ENCODE assay signal across 8 mouse cellular contexts in genomic region chr4:105244931-105245330, GRCm38 (mm10).
DNase-seq lines count a peak whose midpoint lies in the region; ATAC-seq and TF ChIP-seq lines count a peak whose summit lies in the region.

No protein-coding gene starts in this region.

- no peak for TF ChIP-seq CTCF in stomach, postnatal 0 days (IDR thresholded peaks at IDR 0.05; ENCODE audit: low read depth)

- H3K9me3 ChIP-seq in heart, embryonic 10.5 days = no peaks in the 10 kb centered on the region
- no peaks in the 10 kb centered on the region for H3K9me3 ChIP-seq in lung, embryonic 16.5 days (ENCODE audit: control insufficient read depth, low read length)
- no peaks in the 10 kb centered on the region for H3K9me3 ChIP-seq in limb, embryonic 15.5 days
- H3K9me3 ChIP-seq in stomach, postnatal 0 days (ENCODE audit: control insufficient read depth, low read length) = no peaks in the 10 kb centered on the region

- intact Hi-C loops in left cerebral cortex, postnatal 36 days (cut with DNase I) = no loop called here

- no peak for TF ChIP-seq EP300 in stomach, postnatal 0 days (optimal IDR thresholded peaks at IDR 0.05)

- H3K4me3 ChIP-seq in heart, embryonic 10.5 days = peak overlapping the region; percentile 49; the same call in 1 of the 2 replicates
- peak overlapping the region; percentile 48 for H3K4me3 ChIP-seq in lung, embryonic 16.5 days (ENCODE audit: low read length)
- no peak overlapping the region; the same call in 1 of the 2 replicates for H3K4me3 ChIP-seq in limb, embryonic 15.5 days
- H3K4me3 ChIP-seq in stomach, postnatal 0 days (ENCODE audit: low read depth, low read length) = peak overlapping the region; percentile 37; the same call in 1 of the 2 replicates

- no peak; the same call in 1 of the 2 replicates for ATAC-seq in lung, embryonic 16.5 days (ENCODE audit: low read depth)
- no peak for ATAC-seq in limb, embryonic 15.5 days (ENCODE audit: insufficient number of reproducible peaks, low FRiP score, low TSS enrichment, low read depth)
- no peak for ATAC-seq in stomach, postnatal 0 days (ENCODE audit: low FRiP score, low TSS enrichment)

- H3K36me3 ChIP-seq in heart, embryonic 10.5 days = no peaks in the 10 kb centered on the region
- no peaks in the 10 kb centered on the region for H3K36me3 ChIP-seq in lung, embryonic 16.5 days (ENCODE audit: control insufficient read depth, insufficient read depth, low read length)
- H3K36me3 ChIP-seq in limb, embryonic 15.5 days = no peaks in the 10 kb centered on the region
- no peaks in the 10 kb centered on the region for H3K36me3 ChIP-seq in stomach, postnatal 0 days (ENCODE audit: control insufficient read depth, insufficient read depth, low read length)

- H3K27ac ChIP-seq in heart, embryonic 10.5 days = no peak overlapping the region
- no peak overlapping the region for H3K27ac ChIP-seq in lung, embryonic 16.5 days (ENCODE audit: low read length)
- no peak overlapping the region for H3K27ac ChIP-seq in limb, embryonic 15.5 days
- no peak overlapping the region for H3K27ac ChIP-seq in stomach, postnatal 0 days (replicated peaks)

- H3K4me1 ChIP-seq in heart, embryonic 10.5 days = peaks cover 7% of the 10 kb centered on the region
- H3K4me1 ChIP-seq in lung, embryonic 16.5 days (replicated peaks; ENCODE audit: control insufficient read depth, insufficient read depth, low read length) = peaks cover 9% of the 10 kb centered on the region
- peaks cover 9% of the 10 kb centered on the region for H3K4me1 ChIP-seq in limb, embryonic 15.5 days
- peaks cover 7% of the 10 kb centered on the region; the same call in 1 of the 2 replicates for H3K4me1 ChIP-seq in stomach, postnatal 0 days (replicated peaks; ENCODE audit: control insufficient read depth, insufficient read depth)

- H3K9ac ChIP-seq in lung, embryonic 16.5 days (ENCODE audit: low read length) = peak overlapping the region; percentile 71
- no peak overlapping the region for H3K9ac ChIP-seq in limb, embryonic 15.5 days
- H3K9ac ChIP-seq in stomach, postnatal 0 days (ENCODE audit: low read length) = no peak overlapping the region; the same call in 1 of the 2 replicates

- peaks cover 29% of the 10 kb centered on the region for H3K27me3 ChIP-seq in heart, embryonic 10.5 days (ENCODE audit: insufficient read depth, poor library complexity, severe bottlenecking)
- H3K27me3 ChIP-seq in lung, embryonic 16.5 days (ENCODE audit: control insufficient read depth, insufficient read depth, low read depth, low read length) = no peaks in the 10 kb centered on the region
- H3K27me3 ChIP-seq in limb, embryonic 15.5 days = no peaks in the 10 kb centered on the region
- no peaks in the 10 kb centered on the region for H3K27me3 ChIP-seq in stomach, postnatal 0 days (ENCODE audit: control insufficient read depth, insufficient read depth, low read length)

- no peak for DNase-seq in heart, embryonic 10.5 days (ENCODE audit: low spot score)
- DNase-seq in heart, adult 9 months (ENCODE audit: low spot score in 2 of 2) = no peak
- no peak for DNase-seq in lung, postnatal 10 days
- no peak for DNase-seq in stomach, postnatal 0 days (ENCODE audit: low spot score)
- DNase-seq in thymus, postnatal 36 days = no peak
- no peak for DNase-seq in left cerebral cortex, postnatal 36 days (ENCODE audit: low spot score in 2 of 2)

- peak overlapping the region; percentile 90 for H3K4me2 ChIP-seq in lung, embryonic 16.5 days (ENCODE audit: low read depth, low read length)
- peak overlapping the region; percentile 65; the same call in 1 of the 2 replicates for H3K4me2 ChIP-seq in limb, embryonic 15.5 days
- H3K4me2 ChIP-seq in stomach, postnatal 0 days (replicated peaks; ENCODE audit: low read depth) = peak overlapping the region; percentile 57

- 67% methylated on average over 10 of the region's 10 CpGs for WGBS in heart, embryonic 10.5 days
- 58% methylated on average over 10 of the region's 10 CpGs for WGBS in lung, embryonic 16.5 days
- 69% methylated on average over 10 of the region's 10 CpGs for WGBS in limb, embryonic 15.5 days
- WGBS in stomach, postnatal 0 days = 56% methylated on average over 10 of the region's 10 CpGs
